Mouse (Mus musculus) cerebellum, adult 2 months (tissue): ENCODE data around the gene Nkx6-1. TPM values are rescaled to one million over a fixed set of nuclear protein-coding genes. Genes with fewer than 3 reads are reported as not detected.

Experiments used
- DNase-seq, 2 experiments: peaks; one replicate each; pipeline ENCODE4 v3.0.0; 2021
- H3K27ac ChIP-seq: fragments of 200-500 bp; 2 replicates; pipeline ENCODE4 v1.5.1; 2012; ENCODE audit warnings: low read length, control low read depth, inconsistent platforms; ENCODE audit not compliant: insufficient read depth
- H3K27me3 ChIP-seq: fragments of 200-500 bp; 2 replicates; pipeline ENCODE4 v1.6.1; 2012; ENCODE audit warnings: inconsistent platforms, mild to moderate bottlenecking, low read length, moderate library complexity; ENCODE audit not compliant: control insufficient read depth, insufficient read depth
- H3K4me1 ChIP-seq: fragments of 200-500 bp; 2 replicates; pipeline ENCODE4 v1.6.1; 2011; ENCODE audit warnings: low read length; ENCODE audit not compliant: control insufficient read depth, insufficient read depth
- H3K4me3 ChIP-seq: fragments of 200-500 bp; replicated peaks from 2 replicates; pipeline ENCODE3; 2011; ENCODE audit warnings: mild to moderate bottlenecking, low read depth, low read length, control low read depth; ENCODE audit not compliant: insufficient read depth
- CTCF ChIP-seq: fragments of 200-500 bp; IDR thresholded peaks from 2 replicates; pipeline ENCODE4 v1.5.1; 2011; ENCODE audit warnings: low read depth, mild to moderate bottlenecking, control low read depth, low read length, moderate library complexity, borderline replicate concordance; ENCODE audit not compliant: insufficient read depth
- POLR2A ChIP-seq: fragments of 200-500 bp; IDR thresholded peaks from 2 replicates; pipeline ENCODE4 v1.6.1; 2011; ENCODE audit warnings: low read length, control low read depth, borderline replicate concordance; ENCODE audit not compliant: insufficient read depth
- WGBS: fragments of 180-500 bp; shearing (Covaris S2); methylation state at CpG from one replicate; pipeline ENCODE4 v1.1.7; 2018; 5-methylcytosine and 5-hydroxymethylcytosine counted together
- polyA plus RNA-seq: library from polyadenylated mRNA; depleted of rRNA; stranded (reverse); fragments of >200 nt; gene quantifications from 2 replicates; pipeline ENCODE4 v1.2.3, GENCODE M21; 2012; rRNA removed

The Nkx6-1 gene
- 1.5 and 2.0 TPM in 2 replicates for polyA plus RNA-seq

DNA sequence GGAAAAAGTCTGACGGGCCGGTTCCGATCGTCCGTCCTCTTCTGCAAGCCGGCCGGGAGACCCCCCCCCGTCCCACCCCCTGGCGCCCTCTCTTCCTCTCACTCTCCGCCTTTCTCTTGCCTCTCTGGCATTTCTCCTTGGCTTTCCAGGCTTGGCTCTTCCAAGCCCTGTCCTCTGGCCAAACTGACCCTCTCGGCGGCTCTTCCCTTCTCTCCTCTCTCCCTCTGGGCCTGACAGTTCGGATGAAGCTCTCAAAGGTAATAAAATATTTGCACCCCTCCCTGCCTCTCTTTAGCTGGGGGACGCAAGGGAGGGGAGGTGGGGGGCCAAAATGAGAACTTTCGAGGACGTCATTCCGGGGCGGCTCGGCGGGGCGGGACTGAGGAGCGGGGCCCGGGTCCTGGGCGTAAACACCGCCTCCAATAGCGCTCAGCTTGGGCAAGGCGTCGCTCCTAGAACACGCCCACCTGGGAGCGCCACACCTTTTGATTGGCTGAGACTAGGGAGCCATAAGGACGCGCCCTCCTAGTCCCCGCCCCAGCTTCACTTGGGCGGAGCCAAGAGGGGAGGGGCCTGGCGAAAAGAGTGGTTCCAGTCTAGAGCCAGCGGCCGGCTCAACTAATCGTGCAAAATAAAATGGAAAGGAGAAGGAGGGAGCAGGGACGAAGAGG is at the start of gene Nkx6-1:
TSS of gene Nkx6-1 (minus strand) at position 52 of the 671 bp plus-strand sequence.
- peak in 1 of 2 experiments; percentile 20 for DNase-seq
- H3K4me1 ChIP-seq, result no peaks in the 10 kb centered on the region
- TF ChIP-seq CTCF (no peak), POLR2A (no peak)
- H3K4me3 ChIP-seq, result no peak within 1 kb of the TSS
- under 1% methylated on average over 39 of the region's 39 CpGs for WGBS
- H3K27me3 ChIP-seq, result peaks cover 21% of the 10 kb centered on the region; the same call in 1 of the 2 replicates
- H3K27ac ChIP-seq, result no peak within 1 kb of the TSS

DNA sequence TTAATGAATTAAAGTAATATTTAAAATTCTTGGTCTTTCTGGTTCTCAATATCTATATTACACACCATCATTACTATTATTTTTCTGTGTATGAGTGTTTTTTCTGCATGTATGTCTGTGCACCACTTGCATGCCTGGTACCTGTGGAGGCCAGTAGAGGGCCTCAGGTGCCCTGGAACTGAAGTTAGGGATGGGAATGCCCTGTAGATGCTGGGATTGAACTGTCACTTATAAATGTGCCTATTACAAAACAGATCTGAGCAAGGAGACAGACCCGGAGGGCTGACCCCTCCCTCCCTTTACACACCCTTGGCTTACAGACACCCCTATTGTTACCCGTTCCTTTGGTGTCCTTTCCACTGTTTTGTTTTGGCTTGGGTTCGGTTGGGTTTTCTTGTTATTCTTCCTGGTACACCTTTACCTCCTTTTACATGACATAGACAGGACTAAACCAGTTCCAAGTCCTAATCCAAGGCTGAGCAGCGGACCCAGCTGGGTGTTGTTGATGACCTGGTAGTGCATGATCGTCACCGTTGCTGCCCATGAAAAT is 48.3 kb upstream of the Nkx6-1 start:
- Histone ChIP-seq H3K4me3 (no peak overlapping the region), H3K27ac (no peak overlapping the region), H3K27me3 (no peaks in the 10 kb centered on the region), H3K4me1 (no peaks in the 10 kb centered on the region)
- TF ChIP-seq CTCF (peak; percentile 5; the same call in 1 of the 2 replicates), POLR2A (no peak)
- no peak for DNase-seq
- 69% methylated on average over 6 of the region's 6 CpGs for WGBS

DNA sequence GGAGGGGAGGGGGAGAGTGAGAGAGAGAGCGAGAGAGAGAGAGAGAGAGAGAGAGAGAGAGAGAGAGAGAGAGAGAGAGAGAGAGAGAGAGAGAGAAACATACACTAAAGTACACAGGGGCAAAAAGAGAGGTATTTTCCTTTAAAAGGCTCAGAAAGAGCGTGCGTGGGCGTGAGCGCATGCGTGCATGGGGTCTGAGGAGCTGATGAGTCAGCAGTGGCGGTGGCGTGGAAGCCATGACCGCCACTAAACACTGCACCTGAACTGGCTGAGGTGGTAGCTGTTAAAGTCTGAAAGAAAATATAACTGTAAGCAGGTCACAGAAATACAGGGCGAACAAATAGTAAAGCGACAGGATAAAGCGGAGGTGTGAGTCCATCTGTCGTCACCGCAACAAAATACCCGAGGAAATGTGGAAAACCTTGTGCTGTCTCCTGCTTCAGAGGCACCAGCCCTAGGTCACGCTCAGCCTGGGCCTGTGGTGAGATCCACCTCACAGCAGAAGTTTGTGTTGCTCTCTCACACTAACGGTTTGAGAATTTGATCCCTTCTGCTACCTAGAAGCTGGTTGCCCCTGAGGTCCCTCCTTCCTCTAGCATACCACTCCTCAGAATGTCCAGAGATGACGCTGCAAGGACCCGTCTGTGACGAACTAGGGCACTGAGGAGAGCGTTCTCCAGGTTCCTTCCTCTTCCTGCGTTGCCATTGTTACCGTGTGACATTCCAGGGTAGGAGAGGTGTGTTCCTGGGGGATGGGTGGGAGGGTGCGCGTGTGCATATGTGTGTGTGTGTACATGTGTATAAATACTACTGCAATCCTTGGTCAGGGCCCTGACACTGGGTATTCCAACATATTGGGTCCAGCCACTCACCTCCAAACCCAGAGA is 38.8 kb upstream of the Nkx6-1 start:
- Histone ChIP-seq H3K4me3 (no peak overlapping the region), H3K27me3 (no peaks in the 10 kb centered on the region), H3K27ac (no peak overlapping the region), H3K4me1 (no peaks in the 10 kb centered on the region)
- WGBS, result 81% methylated on average over 24 of the region's 25 CpGs
- TF ChIP-seq POLR2A, result no peak
- no peak for TF ChIP-seq CTCF
- no peak for DNase-seq

DNA sequence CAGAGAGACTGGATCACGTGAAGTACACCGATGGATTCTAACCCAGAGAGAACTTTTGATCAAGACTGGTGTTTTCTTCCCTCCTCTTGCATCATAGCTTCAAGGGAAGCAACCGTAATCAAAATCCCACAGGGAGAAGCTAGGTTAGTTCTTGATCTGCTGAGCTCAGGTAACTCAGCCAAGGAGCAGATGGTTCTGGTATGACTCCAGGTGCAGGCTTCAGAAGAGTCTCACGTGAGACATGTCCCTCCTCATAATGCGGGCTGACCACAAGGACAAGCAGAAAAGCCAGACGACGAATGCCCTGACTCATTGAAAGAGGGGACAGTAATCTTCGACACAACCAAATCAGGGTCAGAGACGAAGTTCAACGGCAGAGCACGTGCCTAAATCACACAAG is 37.8 kb upstream of the Nkx6-1 start:
- Histone ChIP-seq H3K4me1 (no peaks in the 10 kb centered on the region), H3K27ac (no peak overlapping the region), H3K4me3 (no peak overlapping the region), H3K27me3 (no peaks in the 10 kb centered on the region)
- TF ChIP-seq POLR2A (no peak), CTCF (no peak)
- no peak for DNase-seq
- 52% methylated on average over 11 of the region's 11 CpGs for WGBS

DNA sequence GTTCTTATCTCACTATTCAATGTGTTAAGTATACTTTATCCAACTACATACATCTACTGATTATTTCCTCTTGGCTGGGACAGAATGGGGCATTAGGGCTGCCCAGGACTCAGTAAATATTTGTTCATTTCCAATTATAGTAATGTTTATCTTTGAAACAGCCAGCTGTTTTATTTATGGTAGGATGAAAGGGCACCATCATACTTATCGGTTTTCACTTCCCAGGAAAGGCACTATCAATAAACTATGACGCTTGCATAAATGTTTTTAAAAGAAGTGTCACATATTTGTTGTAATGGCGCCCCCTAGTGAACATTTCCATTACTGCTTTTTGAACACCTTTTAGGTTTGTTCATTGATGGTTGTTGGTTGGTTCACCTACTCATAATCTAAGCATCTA is 35.8 kb upstream of the Nkx6-1 start:
- TF ChIP-seq CTCF, result peak; percentile 48; the same call in 1 of the 2 replicates
- TF ChIP-seq POLR2A, result no peak
- Histone ChIP-seq H3K27me3 (no peaks in the 10 kb centered on the region), H3K4me3 (no peak overlapping the region), H3K27ac (no peak overlapping the region), H3K4me1 (no peaks in the 10 kb centered on the region)
- 8% methylated on average over 3 of the region's 3 CpGs for WGBS
- peak in 1 of 2 experiments; percentile 8 for DNase-seq

DNA sequence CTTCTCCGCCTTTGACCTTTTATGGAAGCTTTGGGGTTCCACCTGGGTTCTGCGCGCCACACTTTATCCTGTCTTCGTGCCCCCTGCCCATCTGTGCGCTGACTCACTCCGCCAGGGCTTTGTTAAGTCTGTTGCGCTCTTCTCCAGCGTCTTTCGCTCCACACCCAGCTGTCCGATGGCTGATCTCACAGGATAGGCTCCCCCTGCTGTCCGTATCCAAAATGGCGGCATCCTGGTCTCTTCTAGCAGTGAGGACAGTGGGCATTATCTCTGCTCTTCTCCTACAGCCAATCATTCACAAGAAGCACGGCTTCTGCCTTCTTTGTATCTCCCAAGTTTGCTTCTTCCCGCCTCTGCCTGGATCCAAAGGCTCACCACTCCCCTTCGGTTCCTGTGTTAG is 23.8 kb upstream of the Nkx6-1 start:
- Histone ChIP-seq H3K4me1 (no peaks in the 10 kb centered on the region), H3K27ac (no peak overlapping the region), H3K27me3 (no peaks in the 10 kb centered on the region), H3K4me3 (no peak overlapping the region)
- 19% methylated on average over 15 of the region's 15 CpGs for WGBS
- TF ChIP-seq CTCF (peak; percentile 26; the same call in 1 of the 2 replicates), POLR2A (no peak)
- DNase-seq, result no peak

DNA sequence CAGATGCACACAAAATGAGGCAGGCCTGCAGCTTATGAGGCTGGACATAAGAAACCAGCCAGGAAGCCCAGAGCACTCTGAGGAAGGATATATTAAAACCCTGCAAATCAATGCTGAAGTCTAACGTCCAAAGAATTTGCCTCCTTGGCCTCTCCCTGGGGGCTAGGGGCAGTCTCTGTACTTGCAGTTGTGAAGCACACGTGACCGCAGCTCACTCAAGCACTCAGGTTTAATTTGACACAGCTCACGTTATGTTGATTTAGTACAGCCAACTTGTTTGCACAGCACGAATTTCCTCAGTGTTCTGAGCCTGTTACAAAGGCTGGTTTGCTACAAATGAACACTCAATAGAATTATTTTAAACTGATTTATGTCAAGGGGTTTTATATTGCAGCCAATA is 18.5 kb upstream of the Nkx6-1 start:
- no peaks in the 10 kb centered on the region for H3K4me1 ChIP-seq
- TF ChIP-seq POLR2A, result no peak
- WGBS, result 54% methylated on average over 5 of the region's 5 CpGs
- no peak overlapping the region for H3K4me3 ChIP-seq
- no peak for DNase-seq
- H3K27me3 ChIP-seq, result no peaks in the 10 kb centered on the region
- no peak overlapping the region for H3K27ac ChIP-seq
